Mouse (Mus musculus) A20 (cell line): ENCODE results near the gene Slc35b4.

Experiments used
- DNase-seq: peaks from one replicate; pipeline ENCODE4 v3.0.0-alpha.2; 2011; ENCODE audit warnings: low read depth, low spot score

Slc35b4 gene

GRCm38 (mm10) chr6:34170844-34171494 lies 5.9 kb downstream of the Slc35b4 start:
- DNase-seq, result no peak

- no peak for DNase-seq
Measured at GRCm38 (mm10) chr6:34168834-34169233, 8.1 kb downstream of the Slc35b4 start.

GRCm38 (mm10) chr6:34163014-34163413 lies 13.9 kb downstream of the Slc35b4 start:
- DNase-seq, result no peak

GRCm38 (mm10) chr6:34162607-34163006 lies 14.3 kb downstream of the Slc35b4 start:
- no peak for DNase-seq

- DNase-seq, result no peak
Measured at GRCm38 (mm10) chr6:34161511-34161910, 15.4 kb downstream of the Slc35b4 start.

- DNase-seq, result no peak
Measured at GRCm38 (mm10) chr6:34160816-34161310, 16.0 kb downstream of the Slc35b4 start.

GRCm38 (mm10) chr6:34159998-34160815 lies 16.7 kb downstream of the Slc35b4 start:
- DNase-seq, result no peak

- DNase-seq, result no peak
Measured at GRCm38 (mm10) chr6:34156841-34157748, 19.8 kb downstream of the Slc35b4 start.

GRCm38 (mm10) chr6:34156057-34156456 lies 20.9 kb downstream of the Slc35b4 start:
- DNase-seq, result peak; percentile 59

- no peak for DNase-seq
Measured at GRCm38 (mm10) chr6:34155137-34155804, 21.6 kb downstream of the Slc35b4 start.

GRCm38 (mm10) chr6:34154202-34154601 lies 22.7 kb downstream of the Slc35b4 start:
- no peak for DNase-seq

GRCm38 (mm10) chr6:34153069-34154052 lies 23.6 kb downstream of the Slc35b4 start:
- no peak for DNase-seq

- no peak for DNase-seq
Measured at GRCm38 (mm10) chr6:34149821-34150220, 27.1 kb downstream of the Slc35b4 start.

GRCm38 (mm10) chr6:34149066-34149465 lies 27.8 kb downstream of the Slc35b4 start:
- DNase-seq, result no peak

GRCm38 (mm10) chr6:34148639-34149038 lies 28.3 kb downstream of the Slc35b4 start:
- DNase-seq, result no peak

- no peak for DNase-seq
Measured at GRCm38 (mm10) chr6:34148021-34148420, 28.9 kb downstream of the Slc35b4 start.

- DNase-seq, result no peak
Measured at GRCm38 (mm10) chr6:34146042-34146441, 30.9 kb downstream of the Slc35b4 start.

- no peak for DNase-seq
Measured at GRCm38 (mm10) chr6:34142931-34143330, 34.0 kb downstream of the Slc35b4 start.

GRCm38 (mm10) chr6:34138366-34138765 lies 38.5 kb downstream of the Slc35b4 start:
- DNase-seq, result no peak

- no peak for DNase-seq
Measured at GRCm38 (mm10) chr6:34132391-34132790, 44.5 kb downstream of the Slc35b4 start.
